Mouse (Mus musculus): ENCODE data around the gene Arhgdia.

Arhgdia gene

GRCm38 (mm10) chr11:120549986-120550809, 31.2 kb downstream of the Arhgdia start:
- DNase-seq (ENCODE audit: low read depth) = no peak

- DNase-seq (ENCODE audit: low read depth) = peak; percentile 60
Measured at GRCm38 (mm10) chr11:120549168-120549945, 32.1 kb downstream of the Arhgdia start, which contains the start of gene Mcrip1. Gene Mcrip1, minus strand, starts transcription at chr11:120549727.

- no peak for DNase-seq (ENCODE audit: low read depth)
Measured at GRCm38 (mm10) chr11:120548786-120549167, 32.6 kb downstream of the Arhgdia start.

- DNase-seq (ENCODE audit: low read depth) = no peak
Measured at GRCm38 (mm10) chr11:120548214-120548613, 33.2 kb downstream of the Arhgdia start.

GRCm38 (mm10) chr11:120547469-120547868, 34.0 kb downstream of the Arhgdia start:
- no peak for DNase-seq (ENCODE audit: low read depth)

GRCm38 (mm10) chr11:120545964-120546363, 35.5 kb downstream of the Arhgdia start:
- DNase-seq (ENCODE audit: low read depth) = no peak

GRCm38 (mm10) chr11:120542376-120542775, 39.0 kb downstream of the Arhgdia start:
- no peak for DNase-seq (ENCODE audit: low read depth)

- no peak for DNase-seq (ENCODE audit: low read depth)
Measured at GRCm38 (mm10) chr11:120541907-120542306, 39.5 kb downstream of the Arhgdia start.

- DNase-seq (ENCODE audit: low read depth) = no peak
Measured at GRCm38 (mm10) chr11:120539285-120540014, 42.0 kb downstream of the Arhgdia start.

- DNase-seq (ENCODE audit: low read depth) = no peak
Measured at GRCm38 (mm10) chr11:120538955-120539284, 42.5 kb downstream of the Arhgdia start.

GRCm38 (mm10) chr11:120538485-120538884, 42.9 kb downstream of the Arhgdia start:
- no peak for DNase-seq (ENCODE audit: low read depth)

GRCm38 (mm10) chr11:120535804-120536203, 45.6 kb downstream of the Arhgdia start:
- no peak for DNase-seq (ENCODE audit: low read depth)

GRCm38 (mm10) chr11:120535145-120535544, 46.3 kb downstream of the Arhgdia start:
- no peak for DNase-seq (ENCODE audit: low read depth)

GRCm38 (mm10) chr11:120534093-120534492, 47.3 kb downstream of the Arhgdia start:
- DNase-seq (ENCODE audit: low read depth) = no peak

GRCm38 (mm10) chr11:120531646-120532045, 49.8 kb downstream of the Arhgdia start:
- DNase-seq (ENCODE audit: low read depth) = no peak

- DNase-seq (ENCODE audit: low read depth) = no peak
Measured at GRCm38 (mm10) chr11:120530085-120530964, 51.1 kb downstream of the Arhgdia start, which contains the start of gene Gcgr. Gene Gcgr, plus strand, starts transcription at chr11:120530699.

GRCm38 (mm10) chr11:120528903-120529302, 52.5 kb downstream of the Arhgdia start:
- DNase-seq (ENCODE audit: low read depth) = no peak

Measured in fibroblast of lung, adult 2 months (primary cell).